Mouse (Mus musculus) liver, adult 2 months (tissue): ENCODE results near the gene Wwox. TPM values are rescaled to one million over a fixed set of nuclear protein-coding genes. Genes with fewer than 3 reads are reported as not detected.

ENCODE experiments used
- DNase-seq: peaks from one replicate; pipeline ENCODE4 v3.0.0-alpha.2; 2011; ENCODE audit warnings: low read depth, low spot score; ENCODE audit errors: extremely low read depth
- H3K27ac ChIP-seq: fragments of 200-500 bp; replicated peaks from 2 replicates; pipeline ENCODE4 v1.5.1; 2012; ENCODE audit warnings: low read depth, mild to moderate bottlenecking, control low read depth, inconsistent platforms, low read length; ENCODE audit not compliant: insufficient read depth
- H3K27me3 ChIP-seq: fragments of 200-500 bp; 2 replicates; pipeline ENCODE4 v1.6.1; 2012; ENCODE audit warnings: mild to moderate bottlenecking, moderate library complexity, low read length, inconsistent platforms; ENCODE audit not compliant: control insufficient read depth, insufficient read depth
- H3K36me3 ChIP-seq: fragments of 200-500 bp; 2 replicates; pipeline ENCODE4 v1.6.1; 2012; ENCODE audit warnings: low read length, inconsistent platforms; ENCODE audit not compliant: control insufficient read depth, insufficient read depth
- H3K4me1 ChIP-seq: fragments of 200-500 bp; 2 replicates; pipeline ENCODE4 v1.6.1; 2011; ENCODE audit warnings: low read length; ENCODE audit not compliant: control insufficient read depth, insufficient read depth
- H3K4me3 ChIP-seq: fragments of 200-500 bp; 2 replicates; pipeline ENCODE4 v1.5.1; 2011; ENCODE audit warnings: low read depth, mild to moderate bottlenecking, control low read depth, low read length, moderate library complexity; ENCODE audit not compliant: insufficient read depth
- H3K79me2 ChIP-seq: fragments of 200-500 bp; 2 replicates; pipeline ENCODE4 v1.6.1; 2012; ENCODE audit warnings: inconsistent platforms, mild to moderate bottlenecking, low read length, moderate library complexity; ENCODE audit not compliant: control insufficient read depth, insufficient read depth
- H3K9ac ChIP-seq: fragments of 200-500 bp; 2 replicates; pipeline ENCODE4 v1.6.1; 2012; ENCODE audit warnings: low read depth, mild to moderate bottlenecking, control low read depth, inconsistent platforms, low read length
- CTCF ChIP-seq: fragments of 200-500 bp; IDR thresholded peaks from 2 replicates; pipeline ENCODE4 v1.5.1; 2011; ENCODE audit warnings: low read depth, low read length, control low read depth
- POLR2A ChIP-seq: fragments of 200-500 bp; IDR thresholded peaks from 2 replicates; pipeline ENCODE4 v1.6.1; 2011; ENCODE audit warnings: low read length, control low read depth; ENCODE audit not compliant: insufficient read depth; ENCODE audit errors: extremely low read depth
- WGBS: fragments of 180-500 bp; shearing (Covaris S2); methylation state at CpG from one replicate; pipeline ENCODE4 v1.1.7; 2018; 5-methylcytosine and 5-hydroxymethylcytosine counted together
- polyA plus RNA-seq: library from polyadenylated mRNA; depleted of rRNA; stranded (reverse); fragments of >200 nt; gene quantifications from 2 replicates; pipeline ENCODE4 v1.2.3, GENCODE M21; 2012
- total RNA-seq: library from RNA; depleted of rRNA; stranded (reverse); fragments of >200 nt; gene quantifications from 2 replicates; pipeline ENCODE4 v1.2.3, GENCODE M21; 2014

Wwox gene
- total and polyA plus RNA-seq, 2 experiments = 7.2 to 10.0 TPM

GRCm38 (mm10) chr8:115311003-115311402, 871.5 kb downstream of the Wwox start:
- TF ChIP-seq CTCF = no peak
- no peak for TF ChIP-seq POLR2A
- no peaks in the 10 kb centered on the region for H3K79me2 ChIP-seq

GRCm38 (mm10) chr8:115312371-115312770, 872.9 kb downstream of the Wwox start:
- TF ChIP-seq POLR2A = no peak
- no peak for TF ChIP-seq CTCF
- Histone ChIP-seq H3K27me3 (no peaks in the 10 kb centered on the region), H3K4me1 (peaks cover 2% of the 10 kb centered on the region; the same call in 1 of the 2 replicates), H3K79me2 (no peaks in the 10 kb centered on the region), H3K9ac (no peak overlapping the region), H3K36me3 (no peaks in the 10 kb centered on the region), H3K27ac (no peak overlapping the region), H3K4me3 (no peak overlapping the region)
- 44% methylated on average over 2 of the region's 2 CpGs for WGBS
- no peak for DNase-seq

More at GRCm38 (mm10) chr8:115311003-115311402, 871.5 kb downstream of the Wwox start:
- Histone ChIP-seq H3K4me1 (peaks cover 2% of the 10 kb centered on the region; the same call in 1 of the 2 replicates), H3K27me3 (no peaks in the 10 kb centered on the region), H3K4me3 (no peak overlapping the region), H3K9ac (no peak overlapping the region), H3K27ac (no peak overlapping the region), H3K36me3 (no peaks in the 10 kb centered on the region)
- 87% methylated on average over 6 of the region's 6 CpGs for WGBS
- DNase-seq = no peak

GRCm38 (mm10) chr8:115322501-115322900, 883.0 kb downstream of the Wwox start:
- Histone ChIP-seq H3K9ac (no peak overlapping the region), H3K79me2 (no peaks in the 10 kb centered on the region), H3K36me3 (no peaks in the 10 kb centered on the region), H3K4me1 (no peaks in the 10 kb centered on the region), H3K27ac (peak overlapping the region; percentile 79; the same call in 1 of the 2 replicates), H3K4me3 (no peak overlapping the region), H3K27me3 (no peaks in the 10 kb centered on the region)
- 68% methylated on average over 5 of the region's 5 CpGs for WGBS
- DNase-seq = peak; percentile 46
- TF ChIP-seq POLR2A = no peak

- Histone ChIP-seq H3K4me3 (no peak overlapping the region), H3K27me3 (no peaks in the 10 kb centered on the region), H3K36me3 (no peaks in the 10 kb centered on the region), H3K4me1 (no peaks in the 10 kb centered on the region), H3K9ac (no peak overlapping the region), H3K27ac (no peak overlapping the region), H3K79me2 (no peaks in the 10 kb centered on the region)
- DNase-seq = no peak
- 93% methylated on average over 11 of the region's 11 CpGs for whole genome bisulfite sequencing
- TF ChIP-seq CTCF (no peak), POLR2A (no peak)
Observed at GRCm38 (mm10) chr8:115330671-115331070, 891.2 kb downstream of the Wwox start.

- Histone ChIP-seq H3K79me2 (no peaks in the 10 kb centered on the region), H3K36me3 (no peaks in the 10 kb centered on the region), H3K9ac (no peak overlapping the region), H3K4me3 (no peak overlapping the region), H3K27ac (no peak overlapping the region), H3K4me1 (no peaks in the 10 kb centered on the region), H3K27me3 (0 out of 2 replicates have a peak, but pooled peaks cover 3% of the 10 kb centered on the region)
- WGBS = 78% methylated on average over 3 of the region's 3 CpGs
- no peak for DNase-seq
- no peak for TF ChIP-seq CTCF
- TF ChIP-seq POLR2A = no peak
Observed at GRCm38 (mm10) chr8:115333972-115334371, 894.5 kb downstream of the Wwox start.

- WGBS = 90% methylated on average over 1 of the region's 1 CpGs
- DNase-seq = no peak
Observed at GRCm38 (mm10) chr8:115336361-115336760, 896.9 kb downstream of the Wwox start.

More at GRCm38 (mm10) chr8:115336361-115336760, 896.9 kb downstream of the Wwox start:
- Histone ChIP-seq H3K27ac (no peak overlapping the region), H3K27me3 (0 out of 2 replicates have a peak, but pooled peaks cover 3% of the 10 kb centered on the region), H3K4me1 (no peaks in the 10 kb centered on the region), H3K79me2 (no peaks in the 10 kb centered on the region), H3K36me3 (no peaks in the 10 kb centered on the region), H3K9ac (no peak overlapping the region), H3K4me3 (no peak overlapping the region)
- no peak for TF ChIP-seq POLR2A
- TF ChIP-seq CTCF = no peak
